Mouse (Mus musculus): Measurements from ENCODE around the gene Tnfrsf21. TPM values are rescaled to one million over a fixed set of nuclear protein-coding genes. Genes with fewer than 3 reads are reported as not detected.

The Tnfrsf21 gene
- polyA plus RNA-seq, 1 experiment from 2014 or later: 14.2 TPM

Other genes with a start within 250 kb of the Tnfrsf21 start
- gene Cd2ap, start 139.9 kb upstream of the Tnfrsf21 start, polyA plus RNA-seq (2015; fragmentation: Nextera tagmentation; extraction: Ambion mirVana): 26.8 and 29.5 TPM in 2 replicates